Mouse (Mus musculus) embryonic facial prominence, embryonic 12.5 days (tissue): ENCODE measurements around the gene Fen1. TPM values are rescaled to one million over a fixed set of nuclear protein-coding genes. Genes with fewer than 3 reads are reported as not detected.

Experiments
- ATAC-seq: fragments of 200-750 bp; cut with Nextera tagmentation; 2 replicates; pipeline ENCODE4 v1.8.0; 2017; ENCODE audit not compliant: insufficient number of reproducible peaks, insufficient read depth, low FRiP score, low TSS enrichment
- H3K27ac ChIP-seq: fragments of 300-500 bp; sonication (generic); 2 replicates; pipeline ENCODE4 v1.5.1; 2016; ENCODE audit warnings: mild to moderate bottlenecking
- H3K27me3 ChIP-seq: fragments of 300-500 bp; sonication (generic); 2 replicates; pipeline ENCODE4 v1.6.1; 2016; ENCODE audit warnings: mild to moderate bottlenecking, moderate library complexity
- H3K36me3 ChIP-seq: fragments of 300-500 bp; sonication (generic); 2 replicates; pipeline ENCODE4 v1.6.1; 2016; ENCODE audit warnings: mild to moderate bottlenecking
- H3K4me1 ChIP-seq: fragments of 300-500 bp; sonication (generic); 2 replicates; pipeline ENCODE4 v1.6.1; 2016
- H3K4me2 ChIP-seq: fragments of 300-500 bp; sonication (generic); replicated peaks from 2 replicates; pipeline ENCODE4 v1.6.1; 2016; ENCODE audit warnings: mild to moderate bottlenecking, moderate library complexity
- H3K4me3 ChIP-seq: fragments of 300-500 bp; sonication (generic); 2 replicates; pipeline ENCODE4 v1.5.1; 2016; ENCODE audit warnings: mild to moderate bottlenecking
- H3K9ac ChIP-seq: fragments of 300-500 bp; sonication (generic); 2 replicates; pipeline ENCODE4 v1.6.1; 2016; ENCODE audit warnings: mild to moderate bottlenecking, moderate library complexity
- H3K9me3 ChIP-seq: fragments of 300-500 bp; sonication (generic); 2 replicates; pipeline ENCODE4 v1.6.1; 2016; ENCODE audit warnings: mild to moderate bottlenecking, moderate library complexity
- WGBS: fragments of 180-500 bp; shearing (Covaris S2); methylation state at CpG from one replicate; pipeline ENCODE4 v1.1.7; 2016; 5-methylcytosine and 5-hydroxymethylcytosine counted together
- polyA plus RNA-seq: library from polyadenylated mRNA; unstranded; fragments of >200 nt; fragmentation: Nextera tagmentation; extraction: Ambion mirVana; gene quantifications from 2 replicates; pipeline ENCODE4 v1.2.1, GENCODE M21; 2016

Gene Fen1
- polyA plus RNA-seq, 1 experiment from 2014 or later: 95.5 TPM

- Histone ChIP-seq H3K4me3 (no peak overlapping the region), H3K27me3 (no peaks in the 10 kb centered on the region), H3K4me2 (no peak overlapping the region), H3K4me1 (peaks cover 5% of the 10 kb centered on the region), H3K9ac (no peak overlapping the region), H3K36me3 (peaks cover 95% of the 10 kb centered on the region), H3K9me3 (no peaks in the 10 kb centered on the region), H3K27ac (no peak overlapping the region)
- WGBS: 49% methylated on average over 2 of the region's 2 CpGs
- ATAC-seq: no peak
These were observed 13.2 kb downstream of the Fen1 start for GRCm38 (mm10) chr19:10190796-10191195.

- Histone ChIP-seq H3K36me3 (peaks cover 98% of the 10 kb centered on the region), H3K4me1 (peaks cover 13% of the 10 kb centered on the region), H3K27me3 (no peaks in the 10 kb centered on the region), H3K4me2 (no peak overlapping the region), H3K9ac (no peak overlapping the region), H3K4me3 (no peak overlapping the region), H3K27ac (no peak overlapping the region), H3K9me3 (no peaks in the 10 kb centered on the region)
- no peak for ATAC-seq
- WGBS: 90% methylated on average over 8 of the region's 8 CpGs
These were observed 14.0 kb downstream of the Fen1 start for GRCm38 (mm10) chr19:10189940-10190339.

DNA sequence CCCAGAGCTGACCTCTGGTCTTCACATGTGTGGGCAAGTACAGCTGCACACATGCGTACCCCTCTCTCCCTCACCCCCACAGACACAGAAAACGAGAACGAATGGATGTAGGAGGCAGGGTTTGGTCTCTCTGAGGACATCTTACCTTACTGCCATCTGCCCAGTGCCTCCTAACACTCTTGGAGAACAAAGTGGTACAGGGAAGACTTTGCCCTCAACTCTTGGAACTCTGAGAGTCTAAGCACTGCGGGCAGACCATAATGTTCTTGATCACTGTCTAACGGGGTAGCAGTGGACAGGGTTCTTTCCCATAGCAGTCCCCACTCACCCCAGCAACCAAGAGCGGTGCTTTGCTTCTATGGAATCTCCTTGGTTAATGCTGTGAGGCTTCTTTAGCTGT lies 14.9 kb downstream of the Fen1 start:
- Histone ChIP-seq H3K36me3 (peaks cover 93% of the 10 kb centered on the region), H3K4me2 (no peak overlapping the region), H3K27me3 (no peaks in the 10 kb centered on the region), H3K9ac (no peak overlapping the region), H3K9me3 (no peaks in the 10 kb centered on the region), H3K27ac (no peak overlapping the region), H3K4me1 (peaks cover 22% of the 10 kb centered on the region), H3K4me3 (no peak overlapping the region)
- WGBS: 94% methylated on average over 6 of the region's 6 CpGs
- ATAC-seq: no peak

GRCm38 (mm10) chr19:10188281-10188811 lies 15.6 kb downstream of the Fen1 start:
- Histone ChIP-seq H3K4me2 (no peak overlapping the region), H3K4me3 (no peak overlapping the region), H3K4me1 (peaks cover 26% of the 10 kb centered on the region), H3K9ac (no peak overlapping the region), H3K36me3 (peaks cover 86% of the 10 kb centered on the region), H3K27ac (0 out of 2 replicates have a peak overlapping the region, but pooled peaks have one; percentile 23), H3K9me3 (no peaks in the 10 kb centered on the region), H3K27me3 (no peaks in the 10 kb centered on the region)
- 48% methylated on average over 10 of the region's 10 CpGs for WGBS
- ATAC-seq: no peak

- H3K4me1 ChIP-seq: peaks cover 29% of the 10 kb centered on the region
- H3K9ac ChIP-seq: no peak overlapping the region
- H3K27me3 ChIP-seq: no peaks in the 10 kb centered on the region
- no peak overlapping the region for H3K27ac ChIP-seq
- 94% methylated on average over 8 of the region's 8 CpGs for WGBS
- H3K9me3 ChIP-seq: no peaks in the 10 kb centered on the region
- H3K4me2 ChIP-seq: no peak overlapping the region
- no peak for ATAC-seq
- H3K36me3 ChIP-seq: peaks cover 68% of the 10 kb centered on the region
- no peak overlapping the region for H3K4me3 ChIP-seq
These were observed 17.4 kb downstream of the Fen1 start for GRCm38 (mm10) chr19:10186569-10186968.

GRCm38 (mm10) chr19:10185876-10186275 lies 18.1 kb downstream of the Fen1 start:
- no peak overlapping the region for H3K4me2 ChIP-seq
- WGBS: 93% methylated on average over 3 of the region's 3 CpGs
- no peak for ATAC-seq
- no peaks in the 10 kb centered on the region for H3K9me3 ChIP-seq
- no peak overlapping the region for H3K27ac ChIP-seq
- H3K4me1 ChIP-seq: peaks cover 29% of the 10 kb centered on the region
- H3K27me3 ChIP-seq: no peaks in the 10 kb centered on the region
- no peak overlapping the region for H3K9ac ChIP-seq
- no peak overlapping the region for H3K4me3 ChIP-seq
- H3K36me3 ChIP-seq: peaks cover 62% of the 10 kb centered on the region

GRCm38 (mm10) chr19:10184096-10184495 lies 19.9 kb downstream of the Fen1 start:
- no peaks in the 10 kb centered on the region for H3K27me3 ChIP-seq
- WGBS: 7% methylated on average over 12 of the region's 12 CpGs
- H3K36me3 ChIP-seq: peaks cover 45% of the 10 kb centered on the region
- peaks cover 29% of the 10 kb centered on the region for H3K4me1 ChIP-seq
- peak overlapping the region; percentile 78 for H3K4me2 ChIP-seq
- H3K27ac ChIP-seq: peak overlapping the region; percentile 94
- peak overlapping the region; percentile 76 for H3K4me3 ChIP-seq
- peak overlapping the region; percentile 90 for H3K9ac ChIP-seq
- no peaks in the 10 kb centered on the region for H3K9me3 ChIP-seq
- peak; percentile 23; the same call in 1 of the 2 replicates for ATAC-seq

- peak overlapping the region; percentile 94 for H3K27ac ChIP-seq
- H3K27me3 ChIP-seq: no peaks in the 10 kb centered on the region
- ATAC-seq: peak; percentile 76
- H3K4me3 ChIP-seq: peak overlapping the region; percentile 76
- WGBS: under 1% methylated on average over 35 of the region's 35 CpGs
- peak overlapping the region; percentile 78 for H3K4me2 ChIP-seq
- peak overlapping the region; percentile 90 for H3K9ac ChIP-seq
- H3K4me1 ChIP-seq: peaks cover 26% of the 10 kb centered on the region
- H3K36me3 ChIP-seq: peaks cover 39% of the 10 kb centered on the region
- no peaks in the 10 kb centered on the region for H3K9me3 ChIP-seq
These were observed 20.5 kb downstream of the Fen1 start for GRCm38 (mm10) chr19:10183299-10183983.

- ATAC-seq: peak; percentile 92
- Histone ChIP-seq H3K9ac (peak within 1 kb of the TSS; percentile 90), H3K36me3 (peaks cover 32% of the 10 kb centered on the region), H3K27me3 (no peaks in the 10 kb centered on the region), H3K4me2 (peak within 1 kb of the TSS; percentile 78), H3K4me3 (peak within 1 kb of the TSS; percentile 76), H3K27ac (peak within 1 kb of the TSS; percentile 94), H3K4me1 (peaks cover 24% of the 10 kb centered on the region), H3K9me3 (no peaks in the 10 kb centered on the region)
- 1% methylated on average over 69 of the region's 70 CpGs for whole genome bisulfite sequencing
These were observed 21.2 kb downstream of the Fen1 start, which contains the start of gene Fads1 for GRCm38 (mm10) chr19:10182670-10183298. Gene Fads1, plus strand, starts transcription at chr19:10182888.

- Histone ChIP-seq H3K4me3 (peak overlapping the region; percentile 76), H3K4me2 (peak overlapping the region; percentile 78), H3K4me1 (peaks cover 24% of the 10 kb centered on the region), H3K36me3 (peaks cover 26% of the 10 kb centered on the region), H3K27me3 (no peaks in the 10 kb centered on the region), H3K9ac (peak overlapping the region; percentile 90; the same call in 1 of the 2 replicates), H3K27ac (peak overlapping the region; percentile 55; the same call in 1 of the 2 replicates), H3K9me3 (no peaks in the 10 kb centered on the region)
- 28% methylated on average over 7 of the region's 7 CpGs for WGBS
- no peak for ATAC-seq
These were observed 21.8 kb downstream of the Fen1 start for GRCm38 (mm10) chr19:10182142-10182541.

DNA sequence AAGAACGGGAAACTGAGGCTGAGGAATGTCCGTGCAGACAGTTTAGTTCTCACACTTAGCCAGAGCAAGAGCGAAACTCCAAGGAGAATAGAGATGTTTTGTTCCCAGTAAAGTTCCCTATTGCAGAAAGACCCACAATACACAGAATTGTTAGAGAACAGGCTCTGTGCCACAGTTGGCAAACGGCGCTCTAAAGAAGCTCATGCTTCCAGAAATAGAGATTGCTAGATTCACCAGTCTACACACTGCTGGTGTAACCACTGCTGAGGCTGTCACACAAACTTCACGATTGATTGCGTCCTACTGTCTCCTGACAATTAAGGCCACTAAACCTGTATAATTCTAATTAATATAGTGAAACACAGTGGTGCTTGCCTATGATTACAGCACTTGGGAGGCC lies 22.7 kb downstream of the Fen1 start:
- 92% methylated on average over 7 of the region's 7 CpGs for WGBS
- peaks cover 24% of the 10 kb centered on the region for H3K4me1 ChIP-seq
- H3K4me3 ChIP-seq: no peak overlapping the region
- H3K36me3 ChIP-seq: peaks cover 17% of the 10 kb centered on the region
- H3K27me3 ChIP-seq: no peaks in the 10 kb centered on the region
- no peak overlapping the region for H3K9ac ChIP-seq
- no peaks in the 10 kb centered on the region for H3K9me3 ChIP-seq
- H3K4me2 ChIP-seq: no peak overlapping the region
- H3K27ac ChIP-seq: no peak overlapping the region
- no peak for ATAC-seq

DNA sequence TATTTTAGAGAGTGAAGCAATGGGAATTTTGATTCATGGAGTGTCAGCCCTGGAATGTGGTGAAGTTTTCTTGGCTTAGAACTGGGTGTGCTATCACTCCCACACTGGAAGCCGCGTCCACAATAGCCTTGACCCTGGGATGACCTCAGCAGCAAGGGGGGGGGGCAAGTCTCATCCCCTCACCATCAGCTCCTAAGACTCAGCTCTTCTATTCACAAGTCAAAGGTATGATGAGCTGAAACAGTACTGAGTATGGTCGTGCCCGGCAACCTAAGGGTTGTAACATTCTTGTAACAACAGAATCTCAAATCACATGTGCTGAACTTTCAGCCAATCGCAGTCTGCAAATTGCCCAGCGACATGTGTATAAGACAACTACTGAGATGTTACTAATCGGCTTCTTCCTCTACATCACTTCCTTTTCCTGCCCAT lies 27.0 kb downstream of the Fen1 start:
- Histone ChIP-seq H3K4me2 (no peak overlapping the region), H3K9me3 (no peaks in the 10 kb centered on the region), H3K4me3 (no peak overlapping the region), H3K27me3 (no peaks in the 10 kb centered on the region), H3K4me1 (no peaks in the 10 kb centered on the region), H3K9ac (no peak overlapping the region), H3K36me3 (no peaks in the 10 kb centered on the region), H3K27ac (no peak overlapping the region)
- WGBS: 70% methylated on average over 7 of the region's 7 CpGs
- ATAC-seq: no peak
